Mouse (Mus musculus) liver, embryonic 14.5 days (tissue): ENCODE results near the gene Fam131b.

ENCODE experiments used
- CTCF ChIP-seq: IDR thresholded peaks from 2 replicates; pipeline ENCODE4 v1.5.1; 2016; ENCODE audit warnings: antibody characterized with exemption, low read depth, control low read depth
- EP300 ChIP-seq: IDR thresholded peaks from 2 replicates; pipeline ENCODE4 v1.6.1; 2016; ENCODE audit warnings: antibody characterized with exemption, low read depth

DNA sequence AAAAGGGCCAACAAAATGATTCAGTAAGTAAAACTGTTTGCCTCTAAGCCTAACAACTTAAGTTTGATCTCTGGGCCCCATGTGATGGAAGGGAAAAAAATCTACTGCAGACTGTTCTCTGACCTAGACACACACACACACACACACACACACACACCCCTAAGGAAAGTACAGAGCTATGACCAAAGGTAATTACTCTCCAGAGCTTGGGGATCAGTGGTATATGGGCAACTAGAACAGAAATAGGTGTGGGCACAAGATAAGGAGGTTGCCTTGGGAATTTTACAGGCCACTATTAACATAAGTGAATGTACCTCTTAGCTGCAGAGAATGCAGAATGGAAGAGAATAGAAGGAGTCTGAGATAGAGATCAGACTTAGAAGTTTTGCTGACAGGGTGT, 36.9 kb downstream of the Fam131b start:
- TF ChIP-seq CTCF (no peak), EP300 (no peak)
